17 mouse cellular contexts compared by ENCODE assay signal in genomic region chr19:44838321-44838720, GRCm38 (mm10).
DNase-seq lines count a peak whose midpoint lies in the region; ATAC-seq and TF ChIP-seq lines count a peak whose summit lies in the region.
"Had no signal": no experiment of that assay in that cellular context is flagged by ENCODE, and none has a peak within 500 bp of the region (broad histone marks: within the 10 kb centered on the region; RNA-seq: fewer than 3 reads in every experiment).

No protein-coding gene starts in this region.

- DNase-seq in heart, adult 11 months, result peak; percentile 77
- peak; percentile 10 for DNase-seq in lung, embryonic 14.5 days
- no peak for DNase-seq in lung, adult 18-20 months
- peak; percentile 84 for DNase-seq in kidney, adult 2 months
- peak; percentile 35 to 54 for DNase-seq in kidney, postnatal 4 days
- no peak for DNase-seq in natural killer cell, adult 2 months (ENCODE audit: low spot score in 2 of 2)
- no peak for DNase-seq in cerebellum, postnatal 14 days
- DNase-seq: spleen, adult 18-20 months; thymus, adult 2 months had no signal

- H3K4me3 ChIP-seq in heart, embryonic 12.5 days, result no peak overlapping the region
- H3K4me3 ChIP-seq in lung, embryonic 14.5 days (ENCODE audit: low read depth, low read length), result no peak overlapping the region
- no peak overlapping the region for H3K4me3 ChIP-seq in kidney, adult 2 months (ENCODE audit: insufficient read depth, low read depth, low read length)
- H3K4me3 ChIP-seq: forebrain, embryonic 15.5 days; hindbrain, embryonic 12.5 days had no signal

- no peak overlapping the region for H3K27ac ChIP-seq in heart, embryonic 12.5 days (ENCODE audit: poor library complexity, severe bottlenecking)
- no peak overlapping the region for H3K27ac ChIP-seq in lung, embryonic 14.5 days (ENCODE audit: low read depth)
- H3K27ac ChIP-seq in kidney, adult 2 months (ENCODE audit: insufficient read depth, low read depth, low read length), result no peak overlapping the region
- H3K27ac ChIP-seq: forebrain, embryonic 15.5 days; heart, embryonic 15.5 days; hindbrain, embryonic 12.5 days; limb, embryonic 15.5 days; stomach, embryonic 15.5 days had no signal

- WGBS in heart, embryonic 12.5 days, result 18% methylated on average over 9 of the region's 9 CpGs
- 13% methylated on average over 9 of the region's 9 CpGs for WGBS in lung, embryonic 14.5 days
- 18% methylated on average over 9 of the region's 9 CpGs for WGBS in kidney, adult 2 months

- no peaks in the 10 kb centered on the region for H3K9me3 ChIP-seq in heart, embryonic 12.5 days (replicated peaks)
- H3K9me3 ChIP-seq in lung, embryonic 14.5 days (ENCODE audit: low read depth, low read length), result no peaks in the 10 kb centered on the region
- H3K9me3 ChIP-seq: forebrain, embryonic 15.5 days; heart, embryonic 15.5 days; hindbrain, embryonic 12.5 days; limb, embryonic 15.5 days; stomach, embryonic 15.5 days had no signal

- H3K4me2 ChIP-seq in heart, embryonic 12.5 days, result no peak overlapping the region
- no peak overlapping the region; the same call in 1 of the 2 replicates for H3K4me2 ChIP-seq in lung, embryonic 14.5 days
- H3K4me2 ChIP-seq: hindbrain, embryonic 12.5 days had no signal

- H3K27me3 ChIP-seq in heart, embryonic 12.5 days (replicated peaks), result peaks cover 75% of the 10 kb centered on the region
- peaks cover 68% of the 10 kb centered on the region for H3K27me3 ChIP-seq in lung, embryonic 14.5 days (ENCODE audit: insufficient read depth, low read length)
- H3K27me3 ChIP-seq in kidney, adult 2 months (replicated peaks; ENCODE audit: control insufficient read depth, insufficient read depth, low read length), result no peaks in the 10 kb centered on the region

- no peaks in the 10 kb centered on the region for H3K36me3 ChIP-seq in heart, embryonic 12.5 days
- H3K36me3 ChIP-seq in lung, embryonic 14.5 days (ENCODE audit: insufficient read depth), result no peaks in the 10 kb centered on the region
- peaks cover 1% of the 10 kb centered on the region; the same call in 1 of the 2 replicates for H3K36me3 ChIP-seq in kidney, adult 2 months (ENCODE audit: control insufficient read depth, insufficient read depth, low read length)
- H3K36me3 ChIP-seq: forebrain, embryonic 15.5 days; heart, embryonic 15.5 days; hindbrain, embryonic 12.5 days; limb, embryonic 15.5 days; stomach, embryonic 15.5 days had no signal

- TF ChIP-seq CTCF in lung, embryonic 14.5 days (IDR thresholded peaks at IDR 0.05; ENCODE audit: low read depth), result no peak
- TF ChIP-seq CTCF in kidney, adult 2 months (conservative IDR thresholded peaks at IDR 0.05; ENCODE audit: insufficient read depth, insufficient read length, low read depth, low read length), result no peak

- TF ChIP-seq POLR2A in kidney, adult 2 months (IDR thresholded peaks at IDR 0.05; ENCODE audit: low read depth, low read length), result no peak

- peaks cover 26% of the 10 kb centered on the region for H3K4me1 ChIP-seq in heart, embryonic 12.5 days (replicated peaks)
- H3K4me1 ChIP-seq in lung, embryonic 14.5 days (ENCODE audit: insufficient read depth), result peaks cover 5% of the 10 kb centered on the region; the same call in 1 of the 2 replicates
- peaks cover 4% of the 10 kb centered on the region for H3K4me1 ChIP-seq in kidney, adult 2 months (ENCODE audit: control insufficient read depth, insufficient read depth, low read length)

- no peak for ATAC-seq in heart, embryonic 12.5 days (ENCODE audit: insufficient number of reproducible peaks, low FRiP score)
- ATAC-seq in lung, embryonic 14.5 days (ENCODE audit: insufficient read depth), result no peak
- ATAC-seq: forebrain, embryonic 15.5 days; intestine, embryonic 16.5 days; midbrain, embryonic 16.5 days had no signal

- H3K9ac ChIP-seq in heart, embryonic 12.5 days, result no peak overlapping the region
- H3K9ac ChIP-seq in lung, embryonic 14.5 days, result no peak overlapping the region
- H3K9ac ChIP-seq: forebrain, embryonic 15.5 days; heart, embryonic 15.5 days; hindbrain, embryonic 12.5 days; limb, embryonic 15.5 days; stomach, embryonic 15.5 days had no signal

Comparison
In these comparisons a context has a peak if more than half of its experiments do, and no peak if none do; other contexts are left out.
1. DNase-seq: peak in heart, adult 11 months (single experiment), lung, embryonic 14.5 days (single experiment), kidney, adult 2 months (single experiment) and kidney, postnatal 4 days (2 of 2); none in lung, adult 18-20 months (0 of 2), natural killer cell, adult 2 months (0 of 2) and cerebellum, postnatal 14 days (0 of 2).